Mouse (Mus musculus) CH12.LX (cell line): Measurements from ENCODE around the gene A830018L16Rik. TPM values are rescaled to one million over a fixed set of nuclear protein-coding genes. Genes with fewer than 3 reads are reported as not detected.

Experiments
- DNase-seq: peaks from one replicate; pipeline ENCODE4 v3.0.0-alpha.2; 2013; ENCODE audit errors: extremely low read depth
- H3K27ac ChIP-seq: 2 replicates; pipeline ENCODE4 v1.5.1; 2012; ENCODE audit warnings: low read depth, mild to moderate bottlenecking, control low read depth, moderate library complexity; ENCODE audit not compliant: insufficient read depth
- H3K27me3 ChIP-seq: replicated peaks from 2 replicates; pipeline ENCODE3; 2012; ENCODE audit warnings: inconsistent platforms
- H3K36me3 ChIP-seq, 2 experiments: replicated peaks in 1 of 2; 2 replicates each; pipeline versions ENCODE3 to v1.6.1; 2012; ENCODE audit warnings: inconsistent platforms in 1 of 2, low read length in 1 of 2, mild to moderate bottlenecking in 1 of 2, mixed read lengths in 1 of 2, moderate library complexity in 1 of 2; ENCODE audit not compliant: control insufficient read depth in 1 of 2, insufficient read depth in 1 of 2
- H3K4me1 ChIP-seq, 2 experiments: 2 replicates each; pipeline ENCODE4 v1.6.1; 2012; ENCODE audit warnings: inconsistent platforms in 1 of 2, moderate library complexity in 1 of 2; ENCODE audit not compliant: insufficient read depth in 2 of 2, control insufficient read depth in 1 of 2
- H3K4me2 ChIP-seq: 2 replicates; pipeline ENCODE4 v1.6.1; 2012; ENCODE audit warnings: low read depth, mild to moderate bottlenecking, control low read depth; ENCODE audit not compliant: poor library complexity, insufficient read depth, severe bottlenecking
- H3K4me3 ChIP-seq, 3 experiments: fragments of 150-350 bp in 1 of 3; sonication (generic) in 1 of 3; replicated peaks in 1 of 3; 2 replicates each; pipeline versions ENCODE3 to v1.5.1; 2011 to 2012; ENCODE audit warnings: low read depth in 2 of 3, low read length in 2 of 3, mild to moderate bottlenecking in 2 of 3, moderate library complexity in 2 of 3, control low read depth in 1 of 3, improper control_type of control experiment in 1 of 3, inconsistent platforms in 1 of 3, mixed read lengths in 1 of 3; ENCODE audit not compliant: poor library complexity in 1 of 3
- H3K79me2 ChIP-seq: replicated peaks from 2 replicates; pipeline ENCODE4 v1.6.1; 2012; ENCODE audit warnings: mild to moderate bottlenecking, moderate library complexity; ENCODE audit not compliant: control insufficient read depth, poor library complexity, insufficient read depth, severe bottlenecking; ENCODE audit errors: extremely low read depth
- H3K9ac ChIP-seq: 2 replicates; pipeline ENCODE4 v1.6.1; 2012; ENCODE audit warnings: low read depth, mild to moderate bottlenecking, control low read depth, moderate library complexity; ENCODE audit not compliant: insufficient read depth
- H3K9me3 ChIP-seq: replicated peaks from 2 replicates; pipeline ENCODE3; 2012; ENCODE audit warnings: low read length, inconsistent platforms, mixed read lengths
- BHLHE40 ChIP-seq: IDR thresholded peaks from 2 replicates; pipeline ENCODE4 v1.6.1; 2011; ENCODE audit warnings: mild to moderate bottlenecking, low read depth, low read length, improper control_type of control experiment
- CHD1 ChIP-seq: IDR thresholded peaks from 2 replicates; pipeline ENCODE4 v1.6.1; 2012; ENCODE audit warnings: low read depth, low read length, improper control_type of control experiment, inconsistent platforms
- ELF1 ChIP-seq: IDR thresholded peaks from 2 replicates; pipeline ENCODE4 v1.6.1; 2014; ENCODE audit warnings: low read depth, mild to moderate bottlenecking, inconsistent platforms, low read length, improper control_type of control experiment
- EP300 ChIP-seq: IDR thresholded peaks from 2 replicates; pipeline ENCODE4 v1.6.1; 2011; ENCODE audit warnings: low read length, improper control_type of control experiment
- GABPA ChIP-seq: IDR thresholded peaks from 2 replicates; pipeline ENCODE4 v1.6.1; 2012; ENCODE audit warnings: low read depth, low read length, improper control_type of control experiment, inconsistent platforms; ENCODE audit not compliant: insufficient replicate concordance
- IRF4 ChIP-seq: IDR thresholded peaks from 2 replicates; pipeline ENCODE4 v1.6.1; 2014; ENCODE audit warnings: low read depth, mild to moderate bottlenecking, inconsistent platforms, low read length, improper control_type of control experiment
- KAT2A ChIP-seq: IDR thresholded peaks from 2 replicates; pipeline ENCODE4 v1.6.1; 2012; ENCODE audit warnings: low read length, improper control_type of control experiment, inconsistent platforms; ENCODE audit not compliant: insufficient replicate concordance
- MAFK ChIP-seq: IDR thresholded peaks from 2 replicates; pipeline ENCODE4 v1.6.1; 2011; ENCODE audit warnings: low read length, improper control_type of control experiment; ENCODE audit not compliant: insufficient replicate concordance
- MAZ ChIP-seq: IDR thresholded peaks from 2 replicates; pipeline ENCODE4 v1.6.1; 2012; ENCODE audit warnings: low read depth, mild to moderate bottlenecking, inconsistent platforms, low read length, improper control_type of control experiment, moderate library complexity
- POLR2A ChIP-seq: IDR thresholded peaks from 2 replicates; pipeline ENCODE4 v1.6.1; 2011; ENCODE audit warnings: low read depth, mild to moderate bottlenecking, improper control_type of control experiment, low read length
- POLR2AphosphoS2 ChIP-seq: IDR thresholded peaks from 2 replicates; pipeline ENCODE4 v1.6.1; 2011; ENCODE audit warnings: low read depth, low read length, improper control_type of control experiment
- RAD21 ChIP-seq: IDR thresholded peaks from 2 replicates; pipeline ENCODE4 v1.6.1; 2011; ENCODE audit warnings: low read depth, mild to moderate bottlenecking, low read length, improper control_type of control experiment, moderate library complexity
- SIN3A ChIP-seq: IDR thresholded peaks from 2 replicates; pipeline ENCODE4 v1.6.1; 2012; ENCODE audit warnings: low read length, improper control_type of control experiment, inconsistent platforms
- USF1 ChIP-seq: IDR thresholded peaks from 2 replicates; pipeline ENCODE4 v1.6.1; 2014; ENCODE audit warnings: low read depth, mild to moderate bottlenecking, inconsistent platforms, low read length, improper control_type of control experiment
- USF2 ChIP-seq: conservative IDR thresholded peaks from 2 replicates; pipeline ENCODE4 v1.6.1; 2011; ENCODE audit warnings: low read depth, low read length, improper control_type of control experiment
- ZC3H11A ChIP-seq: IDR thresholded peaks from 2 replicates; pipeline ENCODE4 v1.6.1; 2012; ENCODE audit warnings: low read depth, mild to moderate bottlenecking, inconsistent platforms, low read length, improper control_type of control experiment
- ZKSCAN1 ChIP-seq: IDR thresholded peaks from 2 replicates; pipeline ENCODE4 v1.6.1; 2012; ENCODE audit warnings: low read depth, inconsistent platforms, low read length, improper control_type of control experiment, borderline replicate concordance
- ZMIZ1 ChIP-seq: IDR thresholded peaks from 2 replicates; pipeline ENCODE4 v1.6.1; 2012; ENCODE audit warnings: low read depth, mild to moderate bottlenecking, inconsistent platforms, low read length, improper control_type of control experiment
- ZNF384 ChIP-seq: IDR thresholded peaks from 2 replicates; pipeline ENCODE4 v1.6.1; 2012; ENCODE audit warnings: low read depth, low read length, improper control_type of control experiment, inconsistent platforms
- dilution Hi-C: fragments of 300-500 bp; cut with MboI; formaldehyde crosslinking; loops from 2 replicates; pipeline ENCODE4 v1.14.3; 2020; ENCODE audit warnings: low sequenced_read_pairs; ENCODE audit not compliant: extremely low pct_unique_long_range_greater_than_20kb, extremely low pct_ligation_motif_present
- in situ Hi-C: fragments of 300-500 bp; cut with MboI; formaldehyde crosslinking; loops from 3 replicates; pipeline ENCODE4 v1.14.3; 2019; ENCODE audit warnings: low sequenced_read_pairs, low pct_ligation_motif_present, low pct_unique_long_range_greater_than_20kb, mixed read lengths
- polyA plus RNA-seq: library from polyadenylated mRNA; unstranded; fragments of >175 nt; gene quantifications from 2 replicates; pipeline ENCODE4 v1.2.1, GENCODE M21; 2012; ENCODE audit warnings: low read depth; ENCODE audit not compliant: insufficient read length
- total RNA-seq, 2 experiments: library from RNA; depleted of rRNA; stranded (reverse); fragments of 300-350 nt in 1 of 2; fragments of >200 nt in 1 of 2; gene quantifications; 2 replicates each; pipeline ENCODE4 v1.2.3; 2012 to 2014

The A830018L16Rik gene
- total and polyA plus RNA-seq, 3 experiments = not detected

DNA sequence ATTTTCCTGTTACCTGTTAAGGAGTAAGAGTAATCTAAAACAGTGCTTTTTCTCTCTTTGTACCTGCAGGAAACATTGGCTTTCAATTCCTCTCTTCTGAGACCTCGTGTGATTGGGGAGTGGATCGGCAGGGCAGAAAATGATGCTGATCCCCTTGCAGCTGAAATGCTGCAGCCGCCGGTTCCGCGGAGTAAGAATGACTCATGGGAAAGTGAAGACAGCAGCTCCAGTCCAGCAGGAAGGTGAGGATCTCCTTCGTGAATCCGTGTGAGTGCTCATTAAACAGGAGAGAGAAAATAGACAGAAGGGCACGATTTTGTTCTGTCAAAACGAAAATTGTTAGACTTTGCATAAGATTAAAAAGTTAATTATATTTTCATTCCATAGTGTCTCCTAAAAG, 174.4 kb downstream of the A830018L16Rik start:
- Histone ChIP-seq H3K4me1 (no peaks in the 10 kb centered on the region), H3K36me3 (no peaks in the 10 kb centered on the region), H3K27ac (no peak overlapping the region), H3K27me3 (no peaks in the 10 kb centered on the region), H3K79me2 (no peaks in the 10 kb centered on the region), H3K9ac (no peak overlapping the region), H3K4me2 (no peak overlapping the region), H3K9me3 (no peaks in the 10 kb centered on the region), H3K4me3 (no peak overlapping the region)
- dilution Hi-C loops (no loop called here), in situ Hi-C loops (no loop called here)
- DNase-seq = no peak
- TF ChIP-seq ELF1 = no peak
- TF ChIP-seq POLR2A = no peak
- no peak for TF ChIP-seq GABPA
- no peak for TF ChIP-seq ZMIZ1
- TF ChIP-seq RAD21 = no peak
- TF ChIP-seq ZKSCAN1 = no peak
- no peak for TF ChIP-seq KAT2A
- TF ChIP-seq ZNF384 = no peak
- no peak for TF ChIP-seq EP300

DNA sequence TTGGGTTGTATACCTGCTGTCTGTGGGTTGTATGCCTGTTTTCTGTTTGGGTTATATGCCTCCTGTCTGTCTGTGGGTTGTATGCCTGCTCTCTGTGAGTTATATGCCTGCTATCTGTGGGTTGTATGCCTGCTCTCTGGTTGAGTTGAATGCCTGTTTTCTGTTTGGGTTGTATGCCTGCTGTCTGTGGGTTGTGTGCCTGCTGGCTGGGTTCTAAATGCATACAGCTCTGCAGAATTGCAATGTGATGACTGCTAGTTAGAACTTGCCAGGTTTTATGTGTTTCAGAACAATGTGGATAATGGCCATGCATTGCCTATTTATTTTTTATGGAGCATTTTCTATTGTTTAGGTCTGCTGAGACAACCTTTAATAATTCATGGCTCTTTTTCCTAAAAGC, 236.2 kb downstream of the A830018L16Rik start:
- no peaks in the 10 kb centered on the region for H3K79me2 ChIP-seq
- H3K4me2 ChIP-seq = no peak overlapping the region
- TF ChIP-seq GABPA = no peak
- no peak for TF ChIP-seq MAFK
- no peak for TF ChIP-seq CHD1
- no peak for TF ChIP-seq BHLHE40
- no peak for TF ChIP-seq POLR2AphosphoS2
- no peak for TF ChIP-seq ZC3H11A
- no peak for TF ChIP-seq POLR2A
- TF ChIP-seq SIN3A = no peak
- no peak for TF ChIP-seq KAT2A
- TF ChIP-seq USF2 = no peak
- TF ChIP-seq ZMIZ1 = no peak
- no peak for TF ChIP-seq USF1
- no peak for TF ChIP-seq MAZ
- TF ChIP-seq IRF4 = no peak
- H3K27ac ChIP-seq = no peak overlapping the region
- no peak for DNase-seq
- H3K9ac ChIP-seq = no peak overlapping the region
- H3K36me3 ChIP-seq = no peaks in the 10 kb centered on the region
- peaks cover 2% of the 10 kb centered on the region for H3K9me3 ChIP-seq
- H3K27me3 ChIP-seq = no peaks in the 10 kb centered on the region
- no peak overlapping the region for H3K4me3 ChIP-seq
- no peaks in the 10 kb centered on the region for H3K4me1 ChIP-seq
- in situ Hi-C loops (loop anchor here (25.0 kb wide), 1 partner anchor 1187 kb away; no protein-coding TSS in a partner anchor), dilution Hi-C loops (no loop called here)
